Mouse (Mus musculus) liver, embryonic 14.5 days (tissue): ENCODE results near the gene Dcakd.

Experiments used
- CTCF ChIP-seq: IDR thresholded peaks from 2 replicates; pipeline ENCODE4 v1.5.1; 2016; ENCODE audit warnings: antibody characterized with exemption, low read depth, control low read depth
- EP300 ChIP-seq: IDR thresholded peaks from 2 replicates; pipeline ENCODE4 v1.6.1; 2016; ENCODE audit warnings: antibody characterized with exemption, low read depth

DNA sequence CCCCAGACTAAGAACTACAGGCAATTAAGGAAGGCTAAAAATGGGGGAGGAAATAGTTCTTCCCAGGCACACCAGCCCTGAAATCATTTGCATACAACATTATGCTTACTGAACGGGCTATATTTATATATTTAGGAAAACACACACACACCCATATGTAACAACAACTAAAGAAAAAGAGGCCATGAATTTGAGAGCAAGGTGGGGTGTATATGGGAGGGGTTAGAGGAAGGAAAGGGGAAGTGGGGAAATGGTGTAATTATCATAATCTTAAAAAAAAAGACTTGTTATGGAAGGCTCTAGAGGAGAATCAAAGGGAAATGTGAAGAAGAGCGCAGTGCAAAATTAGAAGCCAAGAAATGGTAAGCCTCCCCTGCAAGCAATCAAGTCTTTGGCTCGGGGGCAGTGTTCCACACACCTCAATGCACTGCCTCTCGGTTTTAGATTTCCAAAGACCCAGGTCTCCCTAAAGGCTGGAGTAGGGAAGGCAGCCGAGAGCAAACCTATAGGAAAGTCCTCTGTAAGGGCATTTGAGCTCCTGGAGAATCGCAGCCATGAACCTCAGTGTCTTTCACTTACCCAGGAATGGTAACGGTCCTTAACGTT is 460 bp downstream of the Dcakd start:
- no peak for TF ChIP-seq CTCF
- no peak; the same call in 1 of the 2 replicates for TF ChIP-seq EP300
